Mouse (Mus musculus) intestine, embryonic 14.5 days (tissue): Measurements from ENCODE around the gene Vgll4. TPM values are rescaled to one million over a fixed set of nuclear protein-coding genes. Genes with fewer than 3 reads are reported as not detected.
"Not testable (repeated sequence)": the region's sequence is repeated elsewhere in the genome, so short reads cannot be mapped to it uniquely, and the experiment has no call there.

Source experiments
- ATAC-seq: fragments of 200-750 bp; cut with Nextera tagmentation; replicated peaks from 2 replicates; pipeline ENCODE4 v1.8.0; 2017; ENCODE audit warnings: low read depth, moderate number of reproducible peaks, moderate TSS enrichment, moderate library complexity; ENCODE audit not compliant: low FRiP score, low TSS enrichment
- DNase-seq: peaks from one replicate; pipeline ENCODE4 v3.0.0-alpha.2; 2018; ENCODE audit warnings: low spot score
- H3K27ac ChIP-seq: fragments of 300-500 bp; sonication (generic); 2 replicates; pipeline ENCODE4 v1.5.1; 2014; ENCODE audit warnings: low read depth, mild to moderate bottlenecking, control low read depth
- H3K27me3 ChIP-seq: fragments of 300-500 bp; sonication (generic); replicated peaks from 2 replicates; pipeline ENCODE4 v1.6.1; 2014; ENCODE audit warnings: low read length, control low read depth; ENCODE audit not compliant: control insufficient read depth, insufficient read depth
- H3K36me3 ChIP-seq: fragments of 300-500 bp; sonication (generic); 2 replicates; pipeline ENCODE4 v1.6.1; 2014; ENCODE audit warnings: low read length, control low read depth; ENCODE audit not compliant: control insufficient read depth, insufficient read depth
- H3K4me1 ChIP-seq: fragments of 300-500 bp; sonication (generic); replicated peaks from 2 replicates; pipeline ENCODE4 v1.6.1; 2014; ENCODE audit warnings: low read length, control low read depth, mixed read lengths; ENCODE audit not compliant: control insufficient read depth, insufficient read depth
- H3K4me2 ChIP-seq: fragments of 300-500 bp; sonication (generic); 2 replicates; pipeline ENCODE4 v1.6.1; 2014; ENCODE audit warnings: low read length
- H3K4me3 ChIP-seq: fragments of 300-500 bp; sonication (generic); 2 replicates; pipeline ENCODE4 v1.5.1; 2014; ENCODE audit warnings: low read depth, low read length, control low read depth, mixed read lengths
- H3K9ac ChIP-seq: fragments of 300-500 bp; sonication (generic); 2 replicates; pipeline ENCODE4 v1.6.1; 2014; ENCODE audit warnings: mild to moderate bottlenecking, low read length
- H3K9me3 ChIP-seq: fragments of 300-500 bp; sonication (generic); 2 replicates; pipeline ENCODE4 v1.6.1; 2016; ENCODE audit warnings: low read length, control low read depth; ENCODE audit not compliant: control insufficient read depth
- WGBS: fragments of 180-500 bp; shearing (Covaris S2); extraction: QIAGEN DNeasy Blood & Tissue Kit; methylation state at CpG from one replicate; pipeline ENCODE4 v1.1.7; 2014; 5-methylcytosine and 5-hydroxymethylcytosine counted together
- polyA plus RNA-seq: library from polyadenylated mRNA; unstranded; fragments of >200 nt; fragmentation: Nextera tagmentation; extraction: Ambion mirVana; gene quantifications from 2 replicates; pipeline ENCODE4 v1.2.1, GENCODE M21; 2014

Vgll4 gene
- polyA plus RNA-seq, 1 experiment from 2014 or later = 72.0 TPM

GRCm38 (mm10) chr6:114922355-114923096, 47.3 kb downstream of the Vgll4 start:
- ATAC-seq, H3K9me3 ChIP-seq, H3K4me3 ChIP-seq, DNase-seq, H3K27ac ChIP-seq, H3K27me3 ChIP-seq, H3K36me3 ChIP-seq, H3K9ac ChIP-seq, H3K4me2 ChIP-seq: not testable (repeated sequence)
- 69% methylated on average over 7 of the region's 7 CpGs for WGBS
- peaks cover 20% of the 10 kb centered on the region for H3K4me1 ChIP-seq

GRCm38 (mm10) chr6:114921632-114922354, 48.0 kb downstream of the Vgll4 start:
- peaks cover 27% of the 10 kb centered on the region for H3K4me1 ChIP-seq
- peaks cover 7% of the 10 kb centered on the region; the same call in 1 of the 2 replicates for H3K36me3 ChIP-seq
- H3K27ac ChIP-seq = peak overlapping the region; percentile 83
- ATAC-seq (peak; percentile 92), DNase-seq (peak; percentile 83)
- peak overlapping the region; percentile 62 for H3K4me2 ChIP-seq
- H3K27me3 ChIP-seq = no peaks in the 10 kb centered on the region
- H3K9me3 ChIP-seq = no peaks in the 10 kb centered on the region
- H3K4me3 ChIP-seq = peak overlapping the region; percentile 97
- H3K9ac ChIP-seq = peak overlapping the region; percentile 95
- WGBS = 3% methylated on average over 15 of the region's 15 CpGs

GRCm38 (mm10) chr6:114920523-114921445, 49.0 kb downstream of the Vgll4 start:
- WGBS = 1% methylated on average over 17 of the region's 17 CpGs
- Histone ChIP-seq H3K27me3 (no peaks in the 10 kb centered on the region), H3K4me2 (peak overlapping the region; percentile 62), H3K9me3 (no peaks in the 10 kb centered on the region), H3K36me3 (peaks cover 7% of the 10 kb centered on the region; the same call in 1 of the 2 replicates), H3K9ac (peak overlapping the region; percentile 95), H3K4me3 (peak overlapping the region; percentile 97), H3K27ac (peak overlapping the region; percentile 83), H3K4me1 (peaks cover 37% of the 10 kb centered on the region)
- no peak for ATAC-seq
- peak; percentile 84 for DNase-seq

- Histone ChIP-seq H3K36me3 (peaks cover 7% of the 10 kb centered on the region; the same call in 1 of the 2 replicates), H3K9me3 (no peaks in the 10 kb centered on the region), H3K4me3 (peak overlapping the region; percentile 97), H3K4me2 (peak overlapping the region; percentile 62), H3K27me3 (no peaks in the 10 kb centered on the region), H3K27ac (peak overlapping the region; percentile 83), H3K4me1 (peaks cover 46% of the 10 kb centered on the region), H3K9ac (peak overlapping the region; percentile 95)
- WGBS = 4% methylated on average over 9 of the region's 9 CpGs
- no peak for DNase-seq
- no peak for ATAC-seq
Measured at GRCm38 (mm10) chr6:114919670-114920313, 50.0 kb downstream of the Vgll4 start.

GRCm38 (mm10) chr6:114918994-114919393, 50.8 kb downstream of the Vgll4 start:
- H3K9ac ChIP-seq = peak overlapping the region; percentile 22; the same call in 1 of the 2 replicates
- no peaks in the 10 kb centered on the region for H3K9me3 ChIP-seq
- H3K4me2 ChIP-seq = peak overlapping the region; percentile 62
- H3K4me1 ChIP-seq = peaks cover 53% of the 10 kb centered on the region
- ATAC-seq (no peak), DNase-seq (no peak)
- no peak overlapping the region for H3K27ac ChIP-seq
- no peaks in the 10 kb centered on the region for H3K27me3 ChIP-seq
- peaks cover 7% of the 10 kb centered on the region; the same call in 1 of the 2 replicates for H3K36me3 ChIP-seq
- WGBS = 73% methylated on average over 9 of the region's 9 CpGs
- H3K4me3 ChIP-seq = peak overlapping the region; percentile 97

- Histone ChIP-seq H3K27me3 (no peaks in the 10 kb centered on the region), H3K4me1 (peaks cover 55% of the 10 kb centered on the region), H3K36me3 (peaks cover 7% of the 10 kb centered on the region; the same call in 1 of the 2 replicates), H3K9ac (no peak overlapping the region), H3K9me3 (no peaks in the 10 kb centered on the region), H3K27ac (peak overlapping the region; percentile 29; the same call in 1 of the 2 replicates), H3K4me2 (peak overlapping the region; percentile 62), H3K4me3 (no peak overlapping the region)
- 56% methylated on average over 14 of the region's 14 CpGs for WGBS
- ATAC-seq = no peak
- no peak for DNase-seq
Measured at GRCm38 (mm10) chr6:114917770-114918635, 51.8 kb downstream of the Vgll4 start.

GRCm38 (mm10) chr6:114917129-114917528, 52.7 kb downstream of the Vgll4 start:
- no peaks in the 10 kb centered on the region for H3K27me3 ChIP-seq
- no peaks in the 10 kb centered on the region for H3K9me3 ChIP-seq
- DNase-seq (no peak), ATAC-seq (no peak)
- H3K4me1 ChIP-seq = peaks cover 60% of the 10 kb centered on the region
- WGBS = 41% methylated on average over 11 of the region's 11 CpGs
- peak overlapping the region; percentile 62 for H3K4me2 ChIP-seq
- no peak overlapping the region for H3K9ac ChIP-seq
- peaks cover 7% of the 10 kb centered on the region; the same call in 1 of the 2 replicates for H3K36me3 ChIP-seq
- H3K4me3 ChIP-seq = no peak overlapping the region
- H3K27ac ChIP-seq = peak overlapping the region; percentile 40
